Mouse (Mus musculus) testis, adult 2 months (tissue): Measurements from ENCODE around the gene Dhtkd1.

Source experiments
- CTCF ChIP-seq: fragments of 200-500 bp; IDR thresholded peaks from 2 replicates; pipeline ENCODE4 v1.5.1; 2012; ENCODE audit warnings: low read depth, mild to moderate bottlenecking, inconsistent platforms, low read length, moderate library complexity; ENCODE audit not compliant: control insufficient read depth, insufficient read depth, insufficient replicate concordance
- POLR2A ChIP-seq: fragments of 200-500 bp; IDR thresholded peaks from 2 replicates; pipeline ENCODE4 v1.6.1; 2012; ENCODE audit warnings: low read depth, mild to moderate bottlenecking, inconsistent platforms, low read length, moderate library complexity; ENCODE audit not compliant: control insufficient read depth

DNA sequence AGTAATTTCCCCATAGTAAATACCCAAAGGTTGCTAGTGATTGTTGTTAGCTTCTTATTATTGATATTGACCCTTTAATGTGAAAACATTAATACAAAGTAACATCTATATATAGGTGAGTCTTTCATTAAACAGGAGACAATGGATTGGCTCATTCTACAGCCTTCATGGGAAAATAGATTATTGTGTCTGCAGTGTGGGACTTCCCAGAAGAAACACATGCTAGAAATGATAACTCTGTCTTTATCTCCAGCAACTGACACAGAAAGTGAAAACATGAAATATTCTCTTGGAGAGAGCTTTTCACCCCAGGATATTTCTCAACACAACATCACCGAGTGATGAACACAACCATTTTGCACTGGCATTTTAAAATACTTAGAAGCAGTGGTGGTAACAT lies 3.0 kb upstream of the Dhtkd1 start:
- TF ChIP-seq CTCF = no peak
- TF ChIP-seq POLR2A = no peak
